Mouse (Mus musculus) kidney, adult 2 months (tissue): ENCODE data around the gene Fgfr4. TPM values are rescaled to one million over a fixed set of nuclear protein-coding genes. Genes with fewer than 3 reads are reported as not detected.

Source experiments
- DNase-seq: peaks from one replicate; pipeline ENCODE4 v3.0.0; 2021
- H3K27ac ChIP-seq: fragments of 200-500 bp; 2 replicates; pipeline ENCODE4 v1.5.1; 2012; ENCODE audit warnings: low read depth, low read length, control low read depth, inconsistent platforms; ENCODE audit not compliant: insufficient read depth
- H3K27me3 ChIP-seq: fragments of 200-500 bp; replicated peaks from 2 replicates; pipeline ENCODE4 v1.6.1; 2012; ENCODE audit warnings: mild to moderate bottlenecking, moderate library complexity, low read length, inconsistent platforms; ENCODE audit not compliant: control insufficient read depth, insufficient read depth
- H3K36me3 ChIP-seq: fragments of 200-500 bp; 2 replicates; pipeline ENCODE4 v1.6.1; 2012; ENCODE audit warnings: mild to moderate bottlenecking, moderate library complexity, low read length, inconsistent platforms; ENCODE audit not compliant: control insufficient read depth, insufficient read depth
- H3K4me1 ChIP-seq: fragments of 200-500 bp; 2 replicates; pipeline ENCODE4 v1.6.1; 2011; ENCODE audit warnings: low read length; ENCODE audit not compliant: control insufficient read depth, insufficient read depth
- H3K4me3 ChIP-seq: fragments of 200-500 bp; 2 replicates; pipeline ENCODE4 v1.5.1; 2011; ENCODE audit warnings: mild to moderate bottlenecking, low read depth, low read length, control low read depth; ENCODE audit not compliant: insufficient read depth
- CTCF ChIP-seq: fragments of 200-500 bp; conservative IDR thresholded peaks from 2 replicates; pipeline ENCODE4 v1.5.1; 2011; ENCODE audit warnings: low read depth, mild to moderate bottlenecking, control low read depth, low read length, moderate library complexity, mixed read lengths; ENCODE audit not compliant: insufficient read depth, insufficient read length
- POLR2A ChIP-seq: fragments of 200-500 bp; IDR thresholded peaks from one replicate; pipeline ENCODE4 v1.6.1; 2011; ENCODE audit warnings: low read depth, low read length, control low read depth
- WGBS: fragments of 180-500 bp; shearing (Covaris S2); methylation state at CpG from one replicate; pipeline ENCODE4 v1.1.7; 2018; 5-methylcytosine and 5-hydroxymethylcytosine counted together
- polyA plus RNA-seq: library from polyadenylated mRNA; depleted of rRNA; stranded (reverse); fragments of >200 nt; gene quantifications from 2 replicates; pipeline ENCODE4 v1.2.3, GENCODE M21; 2012

Gene Fgfr4
- polyA plus RNA-seq, 1 experiment = 35.3 TPM

- H3K36me3 ChIP-seq = no peaks in the 10 kb centered on the region
- H3K4me1 ChIP-seq = no peaks in the 10 kb centered on the region; the same call in 1 of the 2 replicates
- no peak overlapping the region for H3K4me3 ChIP-seq
- TF ChIP-seq CTCF (no peak), POLR2A (no peak)
- DNase-seq = no peak
- WGBS = 73% methylated on average over 9 of the region's 11 CpGs
- no peaks in the 10 kb centered on the region for H3K27me3 ChIP-seq
- no peak overlapping the region for H3K27ac ChIP-seq
Measured at GRCm38 (mm10) chr13:55204667-55205389, 52.4 kb downstream of the Fgfr4 start.

- Histone ChIP-seq H3K27me3 (no peaks in the 10 kb centered on the region), H3K27ac (no peak overlapping the region), H3K36me3 (no peaks in the 10 kb centered on the region), H3K4me1 (no peaks in the 10 kb centered on the region; the same call in 1 of the 2 replicates), H3K4me3 (no peak overlapping the region)
- 99% methylated on average over 6 of the region's 6 CpGs for WGBS
- no peak for DNase-seq
- no peak for TF ChIP-seq POLR2A
- TF ChIP-seq CTCF = no peak
Measured at GRCm38 (mm10) chr13:55205448-55206205, 53.2 kb downstream of the Fgfr4 start.

DNA sequence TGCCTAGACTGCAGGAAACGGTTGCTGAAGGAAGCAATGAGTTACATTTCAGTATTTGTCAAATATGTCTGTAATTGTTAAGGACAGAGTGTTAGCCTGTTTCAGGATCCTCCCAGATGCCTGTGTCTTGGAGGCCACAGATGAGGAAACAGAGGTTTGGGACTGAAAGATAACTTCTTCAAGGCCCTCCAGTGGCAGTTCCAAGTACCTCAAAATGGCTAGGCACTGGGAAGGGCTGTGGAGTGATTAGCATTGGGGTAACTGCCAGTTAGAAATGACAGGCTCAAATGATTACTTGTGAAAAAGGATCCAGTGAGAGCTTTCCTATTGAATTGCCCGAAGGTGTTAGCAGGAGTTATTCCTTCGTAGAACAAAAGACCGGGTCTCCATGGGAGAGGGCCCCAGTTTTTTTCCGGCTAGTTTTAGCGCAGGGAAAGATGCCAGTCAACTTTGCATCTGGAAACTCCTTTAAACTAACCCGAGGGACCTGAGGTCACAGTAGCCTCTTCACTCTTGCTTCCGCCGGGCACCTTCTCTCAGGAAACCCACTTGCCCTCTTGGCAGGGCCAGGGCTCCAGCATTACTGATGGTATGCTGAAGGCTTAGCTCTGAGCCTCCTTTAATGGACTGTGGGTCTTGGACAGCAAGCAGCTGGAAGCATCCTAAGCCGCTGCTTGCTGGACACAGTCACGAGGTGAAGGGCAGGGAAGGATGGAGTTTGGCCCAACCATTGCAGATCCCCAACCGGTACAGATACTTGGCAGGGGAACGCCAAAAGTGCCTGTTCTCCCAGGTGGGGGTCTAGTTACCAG lies 56.6 kb downstream of the Fgfr4 start:
- peak; percentile 12 for DNase-seq
- H3K27ac ChIP-seq = no peak overlapping the region
- peaks cover 9% of the 10 kb centered on the region for H3K4me1 ChIP-seq
- H3K4me3 ChIP-seq = no peak overlapping the region
- 71% methylated on average over 13 of the region's 13 CpGs for WGBS
- H3K36me3 ChIP-seq = peaks cover 4% of the 10 kb centered on the region; the same call in 1 of the 2 replicates
- TF ChIP-seq POLR2A (no peak), CTCF (no peak)
- no peaks in the 10 kb centered on the region for H3K27me3 ChIP-seq

DNA sequence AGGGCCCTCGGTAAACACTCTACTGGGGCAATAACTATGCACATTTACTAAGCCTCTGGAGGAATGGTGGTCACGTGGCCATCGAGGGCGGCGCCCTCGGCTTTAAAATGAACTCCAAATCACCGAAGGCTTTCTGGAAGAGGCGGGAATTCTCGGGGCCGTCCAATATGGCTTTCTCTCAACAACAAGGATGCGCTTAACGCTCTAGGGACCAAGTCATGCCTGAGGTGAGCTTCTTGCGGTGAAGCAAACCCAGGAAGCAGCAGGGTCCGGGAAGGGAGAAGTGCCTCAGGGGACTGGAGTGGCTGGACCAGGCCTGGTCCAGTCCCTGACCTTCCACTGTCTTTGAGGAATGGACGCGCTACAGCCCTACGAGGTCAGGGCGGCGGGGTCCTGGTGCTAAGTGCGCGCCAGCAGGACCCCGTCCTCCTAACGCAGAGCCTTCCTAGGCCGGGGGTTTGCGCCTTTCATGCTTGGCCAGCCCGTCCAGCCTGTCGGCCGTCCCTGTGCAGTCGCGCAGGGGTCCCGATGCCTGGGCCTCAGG lies 57.3 kb downstream of the Fgfr4 start, which contains the start of gene Nsd1:
Gene Nsd1, plus strand, starts transcription at position 134 of the 544 bp plus-strand sequence.
- TF ChIP-seq CTCF (no peak), POLR2A (no peak)
- Histone ChIP-seq H3K27ac (peak within 1 kb of the TSS; percentile 81), H3K36me3 (peaks cover 4% of the 10 kb centered on the region; the same call in 1 of the 2 replicates), H3K27me3 (no peaks in the 10 kb centered on the region), H3K4me1 (peaks cover 13% of the 10 kb centered on the region), H3K4me3 (peak within 1 kb of the TSS; percentile 95)
- WGBS = 70% methylated on average over 31 of the region's 31 CpGs
- peak; percentile 38 for DNase-seq

DNA sequence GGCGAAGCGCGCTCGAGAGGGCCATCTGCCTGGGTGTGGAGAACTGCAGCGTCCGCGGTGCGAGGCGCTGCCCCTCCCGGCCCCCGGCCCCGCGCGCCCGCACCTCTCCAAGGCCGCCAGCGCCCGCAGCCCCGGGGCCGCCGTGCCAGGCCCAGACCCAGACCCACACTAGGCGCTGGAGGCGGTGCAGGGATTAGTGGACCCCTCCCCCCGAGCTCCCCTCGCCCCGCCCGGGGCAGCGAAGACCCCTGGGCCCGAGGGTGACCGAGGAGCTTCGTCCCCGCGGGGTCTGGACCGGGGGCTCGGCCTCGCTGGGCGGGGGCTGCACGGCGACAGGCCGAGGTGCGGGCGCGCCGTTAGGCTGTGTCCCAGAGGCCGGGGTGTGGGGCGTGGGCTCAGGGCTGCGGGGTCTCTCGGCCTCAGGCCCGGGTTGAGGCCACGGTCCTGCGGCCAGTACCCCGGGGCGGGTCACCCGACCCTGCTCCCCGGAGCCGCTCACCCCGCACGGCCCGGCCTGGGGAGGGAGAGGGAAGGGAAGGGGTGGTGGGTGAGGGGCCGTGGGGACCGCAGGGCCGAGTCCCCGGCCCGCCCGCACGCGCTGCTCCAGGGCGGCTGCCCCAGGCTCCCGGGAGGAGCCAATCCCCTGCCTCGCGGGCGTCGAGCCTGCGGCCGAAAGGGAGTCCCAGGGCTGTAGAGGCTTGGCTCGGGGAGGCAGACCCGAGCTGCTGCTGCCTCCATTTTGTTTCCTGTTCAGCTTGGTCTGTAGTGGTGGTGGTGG lies 57.9 kb downstream of the Fgfr4 start:
- Histone ChIP-seq H3K27me3 (no peaks in the 10 kb centered on the region), H3K4me3 (peak overlapping the region; percentile 95), H3K4me1 (peaks cover 16% of the 10 kb centered on the region), H3K36me3 (peaks cover 4% of the 10 kb centered on the region; the same call in 1 of the 2 replicates), H3K27ac (peak overlapping the region; percentile 81)
- WGBS = 21% methylated on average over 77 of the region's 77 CpGs
- TF ChIP-seq CTCF = no peak
- TF ChIP-seq POLR2A = no peak
- DNase-seq = peak; percentile 73

GRCm38 (mm10) chr13:55210971-55211220 lies 58.5 kb downstream of the Fgfr4 start:
- Histone ChIP-seq H3K36me3 (peaks cover 4% of the 10 kb centered on the region; the same call in 1 of the 2 replicates), H3K27me3 (no peaks in the 10 kb centered on the region), H3K4me1 (peaks cover 16% of the 10 kb centered on the region), H3K27ac (peak overlapping the region; percentile 81), H3K4me3 (peak overlapping the region; percentile 95)
- TF ChIP-seq POLR2A (no peak), CTCF (no peak)
- 4% methylated on average over 17 of the region's 17 CpGs for WGBS
- no peak for DNase-seq
